Mouse (Mus musculus): Measurements from ENCODE around the gene Zfyve19.

Gene Zfyve19

GRCm38 (mm10) chr2:119208344-119209175, at the start of gene Zfyve19, which contains the start of gene Dnajc17:
TSS of gene Zfyve19 (plus strand) at chr2:119208617.
TSS of gene Dnajc17 (minus strand) at chr2:119208795.
- DNase-seq (ENCODE audit: inconsistent age in 2 of 2, low spot score in 1 of 2) = peak; percentile 96 to 98

DNA sequence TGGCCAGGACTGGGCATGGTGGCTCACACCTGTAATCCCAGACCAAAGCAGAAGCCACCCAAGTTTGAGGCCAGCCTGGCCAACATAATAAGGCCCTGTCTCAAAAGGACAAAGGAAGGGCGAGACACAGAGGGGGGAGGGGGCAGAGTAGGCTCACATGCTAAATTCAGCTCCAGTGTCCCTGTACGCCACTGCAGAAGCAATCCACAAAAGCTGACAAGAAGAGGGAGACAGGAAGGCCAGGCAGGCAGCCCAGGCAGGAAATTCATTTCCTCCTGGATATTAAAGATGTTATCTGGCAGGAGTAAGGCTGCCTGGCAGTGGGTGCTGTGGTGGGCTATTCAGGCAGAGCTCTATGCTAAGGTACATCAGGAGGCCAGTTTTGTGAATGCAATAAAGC, 47.2 kb upstream of the Zfyve19 start:
- DNase-seq (ENCODE audit: inconsistent age in 2 of 2, low spot score in 1 of 2) = peak; percentile 36 to 55

- DNase-seq (ENCODE audit: inconsistent age in 2 of 2, low spot score in 1 of 2) = no peak
Observed at GRCm38 (mm10) chr2:119163135-119163534, 45.3 kb upstream of the Zfyve19 start.

GRCm38 (mm10) chr2:119163999-119164398, 44.4 kb upstream of the Zfyve19 start:
- DNase-seq (ENCODE audit: inconsistent age in 2 of 2, low spot score in 1 of 2) = no peak

- DNase-seq (ENCODE audit: inconsistent age in 2 of 2, low spot score in 1 of 2) = no peak
Observed at GRCm38 (mm10) chr2:119165401-119165800, 43.0 kb upstream of the Zfyve19 start.

DNA sequence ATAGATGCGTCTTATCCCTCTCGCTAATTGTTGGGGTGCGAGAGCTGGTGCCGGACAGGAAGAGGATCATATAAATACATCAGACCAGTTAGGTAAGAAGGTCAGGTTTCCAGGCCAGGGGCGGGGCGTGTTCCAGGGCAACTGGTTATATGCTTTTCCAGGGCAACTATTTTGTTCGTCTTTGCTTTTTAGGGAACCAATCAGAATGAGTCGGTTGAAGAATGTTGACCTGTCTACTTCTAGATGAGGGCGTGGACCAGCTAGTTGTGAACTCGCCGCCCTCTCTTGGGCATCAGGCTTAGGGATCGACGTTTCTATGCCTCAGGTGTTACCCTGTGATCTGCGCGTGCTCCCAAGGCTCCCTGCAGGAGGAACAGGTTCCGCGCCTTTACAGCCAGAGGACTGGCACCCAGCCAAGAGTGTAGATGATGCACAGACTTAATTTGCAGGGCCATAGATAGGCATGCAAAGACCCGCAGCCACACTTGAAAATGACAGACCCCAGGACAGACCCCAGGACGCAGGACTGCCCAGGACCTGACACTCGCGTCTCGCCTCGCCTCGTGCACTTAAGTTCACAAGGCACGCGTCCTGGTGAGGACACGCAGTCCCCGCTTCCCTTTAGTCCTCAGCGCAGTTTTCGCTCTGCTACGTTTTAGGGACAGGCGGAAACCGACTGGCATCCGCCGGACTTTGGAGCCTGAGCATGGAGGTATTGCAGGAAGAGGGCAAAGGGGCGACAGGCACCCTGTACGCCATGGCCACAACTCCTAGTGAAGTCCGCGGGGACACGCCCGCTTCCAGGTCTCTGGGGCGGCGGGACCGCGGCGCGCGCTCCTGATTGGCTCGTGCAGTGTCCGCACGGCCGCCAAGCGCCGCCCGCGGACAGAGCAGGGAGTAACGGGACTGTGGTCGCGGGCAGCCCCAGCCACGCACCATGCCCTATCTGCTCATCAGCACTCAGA, 41.2 kb upstream of the Zfyve19 start, which contains the start of gene Gchfr:
TSS of gene Gchfr (plus strand) at position 873 of the 965 bp plus-strand sequence.
- peak; percentile 82 to 92 for DNase-seq (ENCODE audit: inconsistent age in 2 of 2, low spot score in 1 of 2)

GRCm38 (mm10) chr2:119167866-119168256, 40.6 kb upstream of the Zfyve19 start:
- no peak for DNase-seq (ENCODE audit: inconsistent age in 2 of 2, low spot score in 1 of 2)

DNA sequence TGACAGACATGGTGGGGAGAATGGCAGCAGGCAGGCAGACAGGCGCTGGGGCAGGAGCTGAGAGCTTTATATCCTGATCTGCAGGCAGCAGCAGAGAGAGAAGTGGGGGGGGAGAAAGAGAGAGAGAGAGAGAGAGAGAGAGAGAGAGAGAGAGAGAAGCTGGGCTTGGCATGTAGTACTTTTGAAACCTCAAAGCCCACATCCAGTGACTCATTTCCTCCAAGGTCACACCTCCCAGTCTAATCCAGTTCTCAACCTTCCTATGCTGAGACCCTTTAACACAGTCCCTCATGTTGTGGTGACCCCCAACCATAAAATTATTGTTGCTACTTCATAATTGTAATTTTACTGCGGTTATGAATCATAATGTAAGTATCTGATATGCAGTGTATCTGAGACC, 38.1 kb upstream of the Zfyve19 start:
- DNase-seq (ENCODE audit: inconsistent age in 2 of 2, low spot score in 1 of 2) = no peak

DNA sequence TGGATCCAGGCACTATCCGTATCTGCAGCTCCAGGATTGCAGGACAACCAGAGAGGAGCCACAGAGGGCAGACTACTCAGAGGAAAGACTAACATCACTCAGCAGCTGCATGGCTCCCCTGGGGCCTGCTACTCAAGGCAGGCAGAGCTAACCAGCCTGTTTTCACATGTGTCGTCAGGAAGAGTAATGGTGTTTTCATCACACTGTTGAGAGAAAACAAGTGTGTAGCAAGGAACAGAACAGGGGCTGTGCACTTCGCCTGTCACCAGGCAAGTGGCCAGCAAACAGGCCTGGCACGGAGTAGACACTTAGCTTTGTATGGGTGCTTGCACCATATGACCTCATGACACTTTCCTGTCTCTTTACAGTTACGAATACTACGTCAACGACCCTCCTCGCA, 36.8 kb upstream of the Zfyve19 start:
- peak in 1 of 2 experiments; percentile 47 for DNase-seq (ENCODE audit: inconsistent age in 2 of 2, low spot score in 1 of 2)

DNA sequence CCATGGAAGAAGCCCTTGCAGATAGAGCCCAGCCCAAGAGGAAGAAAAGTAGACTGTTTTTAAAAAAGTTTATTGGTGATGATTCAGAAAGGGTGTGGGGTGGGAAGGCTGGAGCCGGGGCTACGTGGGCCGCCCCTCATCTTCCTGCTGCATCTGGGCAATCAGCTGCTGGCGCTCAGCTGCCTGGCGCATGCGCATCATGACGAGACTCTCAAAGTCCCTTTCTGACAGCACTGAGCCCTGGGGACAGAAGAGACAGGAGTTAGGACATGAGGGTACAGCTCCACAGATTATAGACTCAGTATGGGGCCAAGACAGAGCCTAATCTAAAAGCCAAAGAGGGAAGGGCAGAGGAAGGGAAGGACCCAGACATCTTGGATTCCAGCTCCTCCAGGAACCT, 36.0 kb upstream of the Zfyve19 start:
- DNase-seq (ENCODE audit: inconsistent age in 2 of 2, low spot score in 1 of 2) = peak in 1 of 2 experiments; percentile 19

GRCm38 (mm10) chr2:119172862-119173576, 35.4 kb upstream of the Zfyve19 start:
- DNase-seq (ENCODE audit: inconsistent age in 2 of 2, low spot score in 1 of 2) = peak; percentile 84 to 91

- peak in 1 of 2 experiments; percentile 44 for DNase-seq (ENCODE audit: inconsistent age in 2 of 2, low spot score in 1 of 2)
Observed at GRCm38 (mm10) chr2:119173991-119174651, 34.3 kb upstream of the Zfyve19 start, which contains the start of gene Gm14137. TSS of gene Gm14137 (plus strand) at chr2:119174509.

DNA sequence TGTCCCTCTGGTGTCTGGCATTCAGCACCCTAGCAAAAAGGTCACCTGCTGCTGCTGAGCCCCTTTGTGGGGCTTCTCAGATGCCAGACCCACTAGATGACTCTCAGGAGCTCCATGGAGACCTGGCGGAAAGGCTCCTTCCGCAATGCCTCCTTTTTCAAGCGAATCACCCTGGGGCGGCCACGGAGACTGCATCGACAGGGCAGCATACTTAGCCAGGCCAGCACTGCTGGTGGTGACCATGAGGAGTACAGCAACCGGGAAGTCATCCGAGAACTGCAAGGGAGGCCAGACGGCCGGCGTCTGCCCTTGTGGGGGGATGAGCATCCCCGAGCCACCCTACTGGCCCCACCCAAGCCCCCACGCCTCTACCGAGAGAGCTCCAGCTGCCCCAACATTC, 33.6 kb upstream of the Zfyve19 start:
- no peak for DNase-seq (ENCODE audit: inconsistent age in 2 of 2, low spot score in 1 of 2)

GRCm38 (mm10) chr2:119175614-119176013, 32.8 kb upstream of the Zfyve19 start:
- peak in 1 of 2 experiments; percentile 48 for DNase-seq (ENCODE audit: inconsistent age in 2 of 2, low spot score in 1 of 2)

GRCm38 (mm10) chr2:119176761-119177160, 31.7 kb upstream of the Zfyve19 start:
- DNase-seq (ENCODE audit: inconsistent age in 2 of 2, low spot score in 1 of 2) = peak in 1 of 2 experiments; percentile 16

DNA sequence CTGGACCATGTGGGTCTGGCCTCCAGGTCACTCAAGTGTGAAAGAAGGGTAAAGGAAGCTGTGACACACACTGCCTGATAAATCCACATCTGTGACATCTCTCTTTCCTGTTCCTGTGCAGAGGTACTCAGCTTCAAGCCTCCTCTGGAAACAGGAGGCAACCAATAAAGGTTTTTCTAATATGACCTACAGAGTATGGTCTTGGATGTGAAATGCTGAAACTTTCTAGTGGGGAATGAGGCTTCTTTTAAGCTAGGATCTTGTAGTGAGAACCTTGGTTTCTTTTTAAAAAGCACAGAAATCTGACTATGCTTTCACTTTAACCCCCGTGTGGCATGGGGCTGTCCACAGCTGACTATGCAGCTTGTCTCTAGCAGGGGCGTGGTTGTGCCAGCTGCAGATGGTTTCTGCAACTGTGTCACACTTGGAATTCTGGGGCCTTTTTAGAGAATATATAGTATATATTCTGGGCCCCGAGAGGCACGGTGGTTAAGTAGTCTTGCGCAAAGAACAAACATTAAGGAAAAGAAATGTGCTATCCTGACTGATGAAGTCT, 31.0 kb upstream of the Zfyve19 start:
- DNase-seq (ENCODE audit: inconsistent age in 2 of 2, low spot score in 1 of 2) = no peak

GRCm38 (mm10) chr2:119182914-119183313, 25.5 kb upstream of the Zfyve19 start:
- DNase-seq (ENCODE audit: inconsistent age in 2 of 2, low spot score in 1 of 2) = no peak

DNA sequence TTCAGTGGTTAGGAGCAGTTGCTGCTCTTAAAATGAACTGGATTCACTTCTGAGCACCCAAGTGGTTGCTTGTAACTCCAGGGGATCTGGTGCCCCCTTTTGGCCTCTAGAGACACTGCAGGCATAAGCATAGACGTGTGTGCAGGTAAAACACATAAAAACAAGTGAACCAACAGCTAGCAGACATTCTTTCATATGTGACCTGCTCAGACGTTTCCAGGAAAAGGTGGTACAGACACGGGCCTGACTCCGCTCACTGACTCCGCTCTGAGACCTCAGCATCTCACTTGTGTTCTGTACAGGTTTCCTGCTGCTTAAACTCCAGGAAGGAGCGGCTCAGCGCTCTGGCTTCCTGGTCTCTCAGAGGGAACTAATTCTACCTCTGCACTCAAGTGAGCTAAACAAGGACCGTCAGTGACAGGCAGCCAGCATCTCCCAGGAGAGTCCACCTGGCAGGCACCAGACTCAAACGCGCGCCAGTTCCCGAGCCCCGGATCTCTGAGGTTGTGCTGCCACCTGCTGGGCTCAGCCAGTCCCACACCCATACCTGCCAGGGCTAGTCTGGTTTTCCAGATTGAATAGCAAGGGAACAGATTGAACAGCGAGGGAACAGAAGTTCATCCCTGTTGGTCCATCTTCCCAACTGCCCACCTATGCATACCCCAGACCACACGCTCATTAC, 19.2 kb upstream of the Zfyve19 start:
- DNase-seq (ENCODE audit: inconsistent age in 2 of 2, low spot score in 1 of 2) = peak; percentile 83 to 95

GRCm38 (mm10) chr2:119190969-119191368, 17.4 kb upstream of the Zfyve19 start:
- no peak for DNase-seq (ENCODE audit: inconsistent age in 2 of 2, low spot score in 1 of 2)

Data from adrenal gland, adult (tissue).